Mouse (Mus musculus): ENCODE results near the gene Hrasls5.

- TF ChIP-seq CTCF (IDR thresholded peaks at IDR 0.05; ENCODE audit: extremely low read depth, insufficient read length, insufficient replicate concordance, low read depth, low read length) (no peak), POLR2A (IDR thresholded peaks at IDR 0.05; ENCODE audit: low read depth, low read length) (no peak)
Measured at GRCm38 (mm10) chr19:7607690-7608201, 4.6 kb upstream of the Hrasls5 start.

All from small intestine, adult 2 months (tissue).